Comparison of ENCODE assay signal across 25 mouse cellular contexts in genomic region chr10:7200665-7201064, GRCm38 (mm10).
"Had no signal": no experiment of that assay in that cellular context is flagged by ENCODE, and none has a peak within 500 bp of the region (broad histone marks: within the 10 kb centered on the region; RNA-seq: fewer than 3 reads in every experiment).

No protein-coding gene starts in this region.

- H3K4me3 ChIP-seq: heart, adult 2 months; heart, embryonic 13.5 days; heart, embryonic 15.5 days; hindbrain, embryonic 13.5 days; hindbrain, embryonic 15.5 days; limb, embryonic 13.5 days; limb, embryonic 15.5 days; liver, embryonic 12.5 days had no signal

- H3K9me3 ChIP-seq: heart, embryonic 13.5 days; heart, embryonic 15.5 days; hindbrain, embryonic 13.5 days; hindbrain, embryonic 15.5 days; limb, embryonic 13.5 days; limb, embryonic 15.5 days; liver, embryonic 12.5 days had no signal

- H3K4me1 ChIP-seq: hindbrain, embryonic 15.5 days had no signal

- H3K9ac ChIP-seq: heart, embryonic 13.5 days; heart, embryonic 15.5 days; hindbrain, embryonic 13.5 days; hindbrain, embryonic 15.5 days; limb, embryonic 13.5 days; limb, embryonic 15.5 days; liver, embryonic 12.5 days; liver, embryonic 14.5 days had no signal

- H3K4me2 ChIP-seq: heart, embryonic 11.5 days; heart, embryonic 13.5 days; heart, embryonic 15.5 days; hindbrain, embryonic 13.5 days; hindbrain, embryonic 15.5 days; limb, embryonic 13.5 days; limb, embryonic 15.5 days; liver, embryonic 12.5 days had no signal

- H3K36me3 ChIP-seq: heart, embryonic 13.5 days; heart, embryonic 15.5 days; hindbrain, embryonic 13.5 days; hindbrain, embryonic 15.5 days; limb, embryonic 13.5 days; limb, embryonic 15.5 days; liver, embryonic 12.5 days had no signal

- ATAC-seq: hindbrain, postnatal 0 days; intestine, embryonic 16.5 days; liver, embryonic 12.5 days had no signal

- H3K27me3 ChIP-seq: heart, embryonic 13.5 days; heart, embryonic 15.5 days; hindbrain, embryonic 13.5 days; hindbrain, embryonic 15.5 days; limb, embryonic 13.5 days; limb, embryonic 15.5 days; liver, embryonic 12.5 days had no signal

- DNase-seq: gastrocnemius, postnatal 14 days; gastrocnemius, postnatal 36 days; heart, adult 11 months; heart, adult 2 months; heart, postnatal 14 days; heart, postnatal 36 days; kidney, adult 11 months; kidney, adult 2 months; kidney, adult 9 months; kidney, postnatal 10 days; kidney, postnatal 36 days; layer of hippocampus, adult 9-11 months; layer of hippocampus, postnatal 36 days; left cerebral cortex, postnatal 4 days had no signal

- H3K27ac ChIP-seq: heart, adult 2 months; heart, embryonic 13.5 days; heart, embryonic 15.5 days; hindbrain, embryonic 13.5 days; hindbrain, embryonic 15.5 days; hindbrain, postnatal 0 days; limb, embryonic 13.5 days; limb, embryonic 15.5 days; liver, embryonic 12.5 days; liver, embryonic 14.5 days had no signal
